Mouse (Mus musculus) monocyte, adult 2 months (primary cell): ENCODE measurements around the gene Lhx4.

Experiments used
- DNase-seq, 2 experiments: peaks; one replicate each; pipeline ENCODE4 v3.0.0; 2022; ENCODE audit warnings: low spot score in 2 of 2, low read depth in 1 of 2

Lhx4 gene

GRCm38 (mm10) chr1:155742411-155743363 lies 8.8 kb downstream of the Lhx4 start:
- no peak for DNase-seq

- DNase-seq, result no peak
These were observed 9.5 kb downstream of the Lhx4 start for GRCm38 (mm10) chr1:155741988-155742387.

- DNase-seq, result no peak
These were observed 10.0 kb downstream of the Lhx4 start for GRCm38 (mm10) chr1:155741378-155741945.

GRCm38 (mm10) chr1:155740622-155741377 lies 10.7 kb downstream of the Lhx4 start:
- no peak for DNase-seq

- no peak for DNase-seq
These were observed 13.6 kb downstream of the Lhx4 start for GRCm38 (mm10) chr1:155737809-155738383.

- DNase-seq, result no peak
These were observed 14.3 kb downstream of the Lhx4 start for GRCm38 (mm10) chr1:155737017-155737808.

GRCm38 (mm10) chr1:155736096-155736825 lies 15.2 kb downstream of the Lhx4 start:
- DNase-seq, result no peak

GRCm38 (mm10) chr1:155731156-155731555 lies 20.3 kb downstream of the Lhx4 start:
- DNase-seq, result no peak

- DNase-seq, result no peak
These were observed 22.2 kb downstream of the Lhx4 start for GRCm38 (mm10) chr1:155729113-155729795.

- DNase-seq, result no peak
These were observed 23.7 kb downstream of the Lhx4 start for GRCm38 (mm10) chr1:155727830-155728229.

- no peak for DNase-seq
These were observed 25.6 kb downstream of the Lhx4 start for GRCm38 (mm10) chr1:155725876-155726275.

- DNase-seq, result no peak
These were observed 27.2 kb downstream of the Lhx4 start for GRCm38 (mm10) chr1:155724301-155724700.

- DNase-seq, result no peak
These were observed 29.3 kb downstream of the Lhx4 start for GRCm38 (mm10) chr1:155722185-155722584.

GRCm38 (mm10) chr1:155721443-155721842 lies 30.0 kb downstream of the Lhx4 start:
- no peak for DNase-seq

GRCm38 (mm10) chr1:155720006-155720405 lies 31.5 kb downstream of the Lhx4 start:
- no peak for DNase-seq

GRCm38 (mm10) chr1:155718851-155719250 lies 32.6 kb downstream of the Lhx4 start:
- no peak for DNase-seq

- DNase-seq, result no peak
These were observed 34.2 kb downstream of the Lhx4 start for GRCm38 (mm10) chr1:155717301-155717700.

GRCm38 (mm10) chr1:155715366-155715765 lies 36.1 kb downstream of the Lhx4 start:
- no peak for DNase-seq

GRCm38 (mm10) chr1:155713306-155713705 lies 38.2 kb downstream of the Lhx4 start:
- no peak for DNase-seq
